Mouse (Mus musculus) cerebellum, postnatal 4 days (tissue): ENCODE measurements around the gene Paqr7.
A peak's percentile ranks its signal among the peaks of the same experiment; 100 is the strongest.
"Not testable (repeated sequence)": the region's sequence is repeated elsewhere in the genome, so short reads cannot be mapped to it uniquely, and the experiment has no call there.

Source experiments
- DNase-seq, 2 experiments: peaks; one replicate each; pipeline ENCODE4 v3.0.0; 2022; ENCODE audit warnings: low spot score in 2 of 2, mixed read lengths in 1 of 2

Gene Paqr7

GRCm38 (mm10) chr4:134473764-134474163 is 22.7 kb upstream of the Paqr7 start:
- no peak for DNase-seq

GRCm38 (mm10) chr4:134474240-134474639 is 22.3 kb upstream of the Paqr7 start:
- DNase-seq: no peak

DNA sequence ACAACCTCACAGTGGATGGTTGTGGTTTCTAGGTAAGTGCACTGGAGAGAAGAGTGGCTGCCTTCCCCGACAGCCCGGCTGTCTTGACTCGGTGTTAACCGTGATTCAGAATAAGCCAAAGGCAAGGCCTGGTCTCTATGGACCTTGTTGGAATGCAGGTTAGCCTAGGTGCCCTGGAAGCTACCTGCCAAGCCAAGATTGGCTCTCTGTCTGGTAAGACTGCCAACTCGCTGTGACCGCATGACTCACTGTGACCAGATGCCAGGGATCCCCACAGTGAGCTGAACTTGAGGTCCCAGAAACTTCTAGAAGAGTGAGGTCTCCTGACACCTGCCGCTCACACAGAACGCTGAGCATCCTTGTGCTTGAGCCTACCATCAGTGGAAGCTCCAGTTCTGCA is 19.6 kb upstream of the Paqr7 start:
- DNase-seq: no peak

GRCm38 (mm10) chr4:134478031-134478430 is 18.5 kb upstream of the Paqr7 start:
- DNase-seq: peak; percentile 98

DNA sequence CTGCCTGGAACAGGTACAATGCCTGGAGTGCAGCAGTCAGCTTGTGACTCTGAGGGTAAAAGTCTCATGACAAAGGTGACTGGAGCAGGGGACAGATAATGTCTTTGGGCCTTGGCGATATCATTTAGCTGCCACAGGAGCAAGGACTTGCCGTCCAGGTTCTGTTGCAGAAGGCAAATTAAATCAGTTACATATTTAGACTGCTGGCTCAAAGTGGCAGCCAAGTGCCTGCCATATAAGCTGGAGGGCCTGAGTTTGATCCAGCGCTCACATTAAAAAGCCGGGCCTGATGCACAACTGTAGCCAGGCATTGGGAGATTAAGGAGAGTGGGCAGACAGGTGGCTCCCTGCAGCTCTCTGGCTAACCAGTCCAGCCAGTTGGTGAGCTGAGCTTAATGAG is 16.7 kb upstream of the Paqr7 start:
- no peak for DNase-seq

GRCm38 (mm10) chr4:134480864-134481263 is 15.6 kb upstream of the Paqr7 start:
- peak; percentile 63 to 79 for DNase-seq

DNA sequence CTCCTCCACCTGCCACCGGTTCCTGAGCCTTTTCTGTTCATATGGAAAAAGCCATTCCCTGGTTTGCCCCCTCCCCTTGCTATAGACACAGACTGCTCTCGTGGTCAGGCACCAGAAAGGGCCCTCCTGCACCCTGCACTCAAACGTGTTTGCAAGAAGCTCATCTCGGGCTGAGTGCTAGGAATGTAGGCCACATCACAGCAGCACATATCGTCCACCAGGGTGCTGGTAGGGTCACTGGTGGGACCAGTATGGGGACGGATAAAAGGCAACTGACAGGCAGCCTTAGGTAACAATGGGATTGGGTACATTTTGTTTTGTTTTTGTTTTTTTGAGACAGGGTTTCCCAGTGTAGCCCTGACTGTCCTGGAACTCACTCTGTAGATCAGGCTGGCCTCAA is 15.2 kb upstream of the Paqr7 start:
- no peak for DNase-seq

DNA sequence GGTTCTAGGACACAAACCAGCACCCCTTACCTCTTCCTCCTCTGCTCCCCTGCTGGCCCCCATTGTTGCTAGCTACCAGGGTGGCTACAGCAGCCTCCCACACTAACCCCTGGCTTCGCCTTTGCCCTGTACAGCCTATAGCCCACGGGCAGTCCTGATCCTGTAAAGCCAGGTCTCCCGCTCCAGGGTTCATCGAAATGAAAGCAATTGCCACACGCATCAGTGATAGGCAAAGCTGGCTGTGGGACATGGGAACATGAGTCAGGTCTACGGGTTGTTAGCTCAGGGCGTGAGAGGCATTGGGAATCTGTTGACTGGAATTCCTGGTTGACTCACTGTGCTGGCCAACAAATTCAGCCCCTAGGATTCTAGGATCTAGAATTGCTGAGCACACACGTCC is 14.1 kb upstream of the Paqr7 start:
- no peak for DNase-seq

GRCm38 (mm10) chr4:134483078-134483688 is 13.3 kb upstream of the Paqr7 start:
- DNase-seq: no peak

DNA sequence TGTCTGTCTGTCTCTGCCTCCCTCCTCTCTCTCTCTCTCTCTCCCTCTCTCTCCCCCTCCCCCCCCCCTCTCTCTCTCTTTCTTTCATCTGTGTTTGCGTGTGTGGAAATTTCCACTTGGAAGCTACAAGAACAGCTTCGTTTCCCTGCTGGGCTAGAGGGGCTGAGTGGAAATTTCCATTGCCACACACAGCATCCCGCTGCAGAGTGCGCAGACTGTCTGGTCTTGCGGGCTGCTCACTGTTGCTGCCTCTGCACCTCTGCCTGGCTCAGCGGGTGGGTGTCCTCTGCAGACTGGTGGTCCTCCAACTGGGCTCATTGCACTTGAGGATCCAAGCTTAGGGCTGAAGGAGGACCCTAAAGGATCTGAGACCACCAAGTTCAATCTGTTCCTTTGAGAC is 12.8 kb upstream of the Paqr7 start:
- DNase-seq: no peak

DNA sequence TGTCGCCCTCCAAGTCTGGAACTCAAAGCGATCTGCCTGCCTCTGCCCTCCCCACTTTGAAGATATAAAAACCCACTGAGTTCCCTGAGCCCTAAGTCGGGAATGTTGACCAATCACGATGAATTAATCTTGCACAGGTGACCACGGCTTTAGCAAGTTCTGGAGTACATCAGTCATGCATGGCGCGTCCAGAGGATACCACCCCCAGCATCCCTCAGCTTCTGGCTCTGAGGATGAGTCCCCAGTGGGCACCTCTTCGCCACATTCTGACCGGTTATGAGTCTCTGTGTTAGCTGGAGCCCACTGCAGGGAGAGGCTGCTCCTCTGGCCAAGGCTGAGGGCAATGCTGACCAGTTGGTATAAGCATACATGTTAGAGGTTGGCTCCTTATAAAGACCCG is 12.3 kb upstream of the Paqr7 start:
- no peak for DNase-seq

DNA sequence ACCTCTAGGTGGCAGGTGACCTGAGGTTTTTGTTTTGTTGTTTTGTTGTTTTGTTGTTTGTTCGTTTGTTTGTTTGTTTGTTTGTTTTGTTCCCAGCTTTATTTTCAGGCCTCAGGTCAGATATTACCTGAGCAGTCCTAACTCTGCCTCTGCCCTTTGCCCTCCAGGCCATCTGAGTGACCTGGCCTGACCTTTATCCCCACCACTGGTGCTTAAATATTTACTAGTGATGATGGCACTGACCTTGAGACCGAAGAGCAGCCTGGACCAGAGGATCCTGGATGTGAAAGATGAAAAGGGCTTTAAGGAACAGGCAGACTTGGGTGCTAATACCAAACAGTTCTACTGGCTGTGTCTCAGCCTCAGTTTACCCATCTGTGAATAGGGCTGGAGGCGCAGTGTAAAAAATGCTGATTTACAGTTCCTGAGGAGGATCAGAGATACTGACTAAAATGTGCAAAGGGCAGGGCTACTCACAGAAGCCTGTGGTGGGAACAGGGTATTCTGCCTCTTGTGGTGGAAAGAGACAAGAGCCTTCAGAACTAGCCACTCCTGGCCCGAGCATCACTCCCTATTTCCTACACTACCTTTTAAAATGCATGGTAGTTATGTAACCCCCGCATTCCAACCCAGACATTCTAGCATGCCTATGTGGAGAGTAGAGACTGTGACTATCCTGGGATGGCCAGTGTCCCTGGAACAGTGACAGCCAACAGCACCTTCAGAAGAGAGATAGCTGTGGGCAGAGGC is 11.2 kb upstream of the Paqr7 start:
- no peak for DNase-seq

- DNase-seq: no peak
These were observed 8.3 kb upstream of the Paqr7 start for GRCm38 (mm10) chr4:134488211-134488610.

DNA sequence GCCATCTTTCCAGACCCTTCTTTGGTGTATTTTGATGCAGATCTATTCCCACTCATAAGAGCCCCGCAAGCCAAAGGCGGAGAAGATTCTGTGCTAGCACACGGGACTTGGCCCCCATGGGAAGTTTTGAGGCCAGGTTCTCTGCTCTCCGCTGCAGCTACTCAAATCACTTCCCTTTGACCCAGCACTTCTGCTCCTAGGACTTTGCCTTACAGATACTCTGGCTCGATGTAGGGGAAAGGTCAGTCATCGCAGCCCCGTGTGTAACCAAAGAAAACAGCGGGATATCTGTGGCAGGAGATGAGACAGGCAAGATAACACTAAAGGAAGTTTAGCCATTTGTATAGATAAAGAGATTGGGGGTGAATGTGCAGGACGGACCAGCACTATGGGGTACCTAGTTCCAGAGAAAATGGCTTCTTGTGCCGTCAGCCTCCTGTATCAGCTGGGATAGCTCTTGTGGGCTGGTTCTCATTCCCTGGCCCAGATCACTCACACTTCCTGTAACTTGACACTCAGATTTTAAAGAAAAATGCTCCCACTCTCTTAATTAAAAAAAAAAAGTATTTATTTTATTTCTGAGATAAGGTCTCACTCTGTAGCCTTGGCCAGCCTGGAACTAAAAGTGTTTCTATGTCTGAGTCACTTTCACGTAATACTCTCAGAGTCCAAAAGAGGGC is 6.4 kb upstream of the Paqr7 start:
- DNase-seq: no peak

GRCm38 (mm10) chr4:134491716-134492115 is 4.8 kb upstream of the Paqr7 start:
- DNase-seq: no peak

DNA sequence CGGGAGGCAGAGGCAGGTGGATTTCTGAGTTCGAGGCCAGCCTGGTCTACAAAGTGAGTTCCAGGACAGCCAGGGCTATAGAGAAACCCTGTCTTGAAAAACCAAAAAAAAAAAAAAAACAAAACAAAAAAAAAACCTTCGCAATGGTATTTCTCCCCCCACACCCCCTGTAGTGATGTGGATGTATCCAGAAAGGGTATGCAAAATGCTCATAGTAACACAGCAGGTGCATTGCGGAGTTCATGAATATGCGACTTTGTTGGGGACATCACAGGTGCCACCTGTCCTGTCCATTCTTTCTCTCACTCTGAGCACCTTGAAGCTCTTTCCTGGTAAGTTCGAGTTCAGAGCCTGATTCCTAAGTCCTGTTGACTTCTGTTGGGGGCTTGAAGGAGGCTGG is 2.3 kb upstream of the Paqr7 start:
- not testable (repeated sequence) for DNase-seq

DNA sequence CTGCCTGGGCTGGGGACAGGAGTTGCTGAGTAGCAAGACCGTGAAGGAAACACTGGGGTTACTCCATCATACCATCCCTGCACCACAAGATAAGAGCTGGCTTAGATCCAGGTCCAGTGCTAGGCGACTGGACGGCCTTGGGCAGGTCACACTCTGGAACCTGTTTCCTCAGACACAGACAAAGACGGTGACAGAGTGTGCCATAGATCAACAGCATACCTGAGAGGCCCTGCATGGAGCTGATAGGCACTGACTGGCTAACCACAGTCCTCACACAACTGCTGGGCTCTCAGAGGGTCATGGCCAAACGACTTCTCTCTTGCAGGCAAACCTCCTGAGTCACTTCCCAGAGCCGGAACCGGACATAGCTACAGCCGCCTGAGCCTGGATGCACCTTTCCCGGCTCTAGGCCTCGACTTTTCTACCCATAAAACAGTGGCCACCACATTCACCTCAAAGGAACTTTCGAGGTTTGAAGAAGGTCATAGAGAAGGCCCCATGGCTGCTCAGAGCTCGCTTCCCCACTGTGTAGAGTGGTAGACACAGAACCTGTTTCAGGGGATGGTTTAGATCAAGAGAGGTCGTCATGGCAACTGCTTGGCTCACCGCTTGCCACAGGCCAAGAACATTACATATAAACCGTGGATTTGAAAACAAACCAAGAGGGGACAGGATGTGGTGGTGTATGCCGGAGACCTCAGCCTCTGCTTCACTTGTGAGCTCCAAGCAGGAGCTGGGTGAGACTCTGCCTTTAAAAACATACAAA is 1.5 kb upstream of the Paqr7 start:
- no peak for DNase-seq

DNA sequence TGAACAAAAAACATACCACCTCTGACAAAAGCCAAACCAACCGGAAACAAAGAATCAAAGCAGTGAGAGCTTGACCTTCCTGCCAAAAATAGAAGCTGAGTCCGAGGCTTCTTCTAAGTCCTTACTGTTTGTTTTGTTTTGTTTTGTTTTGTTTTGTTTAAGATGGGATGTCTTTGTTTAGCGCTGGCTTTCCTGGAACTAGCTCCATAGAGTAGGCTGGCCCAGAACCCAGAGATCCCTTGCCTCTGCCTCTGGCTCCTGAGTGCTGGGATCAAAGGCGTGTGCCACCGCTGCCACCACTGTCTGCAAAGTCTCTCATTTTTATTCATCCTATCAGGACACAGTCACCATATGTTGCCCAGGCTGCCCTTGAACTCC is 962 bp upstream of the Paqr7 start:
- no peak for DNase-seq

- no peak for DNase-seq
These were observed 726 bp downstream of the Paqr7 start for GRCm38 (mm10) chr4:134497223-134497622.

DNA sequence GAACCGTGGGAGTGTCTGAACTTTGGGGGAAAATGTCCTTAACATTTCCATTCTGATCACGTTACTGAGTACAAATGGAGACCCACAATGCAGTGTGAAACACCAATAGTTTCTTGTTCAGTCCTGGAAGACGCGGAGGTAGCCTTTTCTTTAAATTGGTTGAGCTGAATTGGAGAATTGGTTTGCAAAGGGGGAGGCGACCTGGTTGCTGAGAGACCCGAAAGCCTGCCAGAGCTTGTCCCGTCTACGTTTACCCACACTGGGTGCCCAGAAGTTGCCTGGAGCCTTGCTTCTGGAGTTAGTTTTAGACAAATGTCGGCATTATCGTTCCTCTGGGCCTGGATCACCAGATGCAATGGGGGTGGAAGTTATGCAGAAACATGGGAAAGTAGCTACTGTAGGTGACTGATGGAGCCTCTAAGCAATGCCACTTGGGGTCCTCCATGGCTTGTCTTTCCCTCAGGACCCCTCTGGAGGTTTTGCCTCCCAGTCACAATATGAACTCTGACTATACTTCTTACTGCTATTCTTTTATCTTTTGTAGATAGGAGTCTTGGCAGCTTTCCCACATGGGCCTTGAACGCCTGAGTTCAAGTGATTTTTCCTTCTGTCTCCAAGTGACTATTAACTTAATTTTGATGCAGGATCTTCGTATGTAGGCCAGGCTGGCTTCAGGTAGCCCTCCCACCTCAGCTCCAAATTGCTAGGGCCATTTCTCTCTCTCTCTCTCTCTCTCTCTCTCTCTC is 1.7 kb downstream of the Paqr7 start:
- no peak for DNase-seq

DNA sequence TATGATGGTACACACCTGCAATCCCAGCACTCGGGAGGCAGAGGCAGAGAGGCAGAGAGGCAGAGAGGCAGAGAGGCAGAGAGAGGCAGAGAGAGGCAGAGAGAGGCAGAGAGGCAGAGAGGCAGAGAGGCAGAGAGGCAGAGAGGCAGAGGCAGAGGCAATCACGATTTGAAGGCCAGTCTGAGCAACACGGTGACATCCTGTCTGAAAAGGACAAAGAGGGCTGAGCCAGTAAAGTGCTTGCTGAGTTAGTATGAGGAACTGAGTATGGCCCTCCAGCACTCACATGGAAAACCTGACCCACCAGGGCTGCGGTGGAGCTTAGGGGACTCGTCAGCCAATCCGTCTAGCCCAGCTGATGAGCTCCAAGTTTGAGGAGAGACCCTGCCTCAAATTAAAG is 2.5 kb downstream of the Paqr7 start:
- not testable (repeated sequence) for DNase-seq

GRCm38 (mm10) chr4:134501095-134501494 is 4.6 kb downstream of the Paqr7 start:
- no peak for DNase-seq
